Mouse (Mus musculus): Measurements from ENCODE around the gene Runx1. TPM values are rescaled to one million over a fixed set of nuclear protein-coding genes. Genes with fewer than 3 reads are reported as not detected.

Gene Runx1
- total RNA-seq, 2 experiments from 2014 or later = 2.0 to 2.1 TPM

GRCm38 (mm10) chr16:92715599-92716483 lies 110.1 kb downstream of the Runx1 start:
- DNase-seq (ENCODE audit: low spot score) = no peak
- intact Hi-C loops (cut with DNase I) = no loop called here

GRCm38 (mm10) chr16:92710161-92710560 lies 115.8 kb downstream of the Runx1 start:
- no peak for DNase-seq (ENCODE audit: low spot score)
- intact Hi-C loops (cut with DNase I) = no loop called here

GRCm38 (mm10) chr16:92708718-92709117 lies 117.2 kb downstream of the Runx1 start:
- DNase-seq (ENCODE audit: low spot score) = no peak
- intact Hi-C loops (cut with DNase I) = no loop called here

- no peak for DNase-seq (ENCODE audit: low spot score)
- intact Hi-C loops (cut with DNase I) = no loop called here
These were observed 118.2 kb downstream of the Runx1 start for GRCm38 (mm10) chr16:92707712-92708111.

GRCm38 (mm10) chr16:92707146-92707545 lies 118.8 kb downstream of the Runx1 start:
- DNase-seq (ENCODE audit: low spot score) = no peak
- intact Hi-C loops (cut with DNase I) = no loop called here

- DNase-seq (ENCODE audit: low spot score) = no peak
- intact Hi-C loops (cut with DNase I) = no loop called here
These were observed 120.1 kb downstream of the Runx1 start for GRCm38 (mm10) chr16:92705564-92706458.

GRCm38 (mm10) chr16:92703850-92704249 lies 122.1 kb downstream of the Runx1 start:
- intact Hi-C loops (cut with DNase I) = no loop called here
- no peak for DNase-seq (ENCODE audit: low spot score)

GRCm38 (mm10) chr16:92699531-92700397 lies 126.2 kb downstream of the Runx1 start:
- no peak for DNase-seq (ENCODE audit: low spot score)
- intact Hi-C loops (cut with DNase I) = loop anchor here (2.0 kb wide), 2 partner anchors 129 to 135 kb away; no protein-coding TSS in a partner anchor

GRCm38 (mm10) chr16:92698612-92698998 lies 127.3 kb downstream of the Runx1 start:
- DNase-seq (ENCODE audit: low spot score) = peak; percentile 70
- intact Hi-C loops (cut with DNase I) = loop anchor here (1.0 to 2.0 kb wide), 5 partner anchors 130 to 756 kb away; no protein-coding TSS in a partner anchor

- no peak for DNase-seq (ENCODE audit: low spot score)
- intact Hi-C loops (cut with DNase I) = loop anchor here (1.0 to 2.0 kb wide), 5 partner anchors 131 to 756 kb away; no protein-coding TSS in a partner anchor
These were observed 128.0 kb downstream of the Runx1 start for GRCm38 (mm10) chr16:92697737-92698611.

- DNase-seq (ENCODE audit: low spot score) = peak; percentile 73
- intact Hi-C loops (cut with DNase I) = no loop called here
These were observed 128.7 kb downstream of the Runx1 start for GRCm38 (mm10) chr16:92697227-92697736.

GRCm38 (mm10) chr16:92696411-92697015 lies 129.4 kb downstream of the Runx1 start:
- no peak for DNase-seq (ENCODE audit: low spot score)
- intact Hi-C loops (cut with DNase I) = no loop called here

- DNase-seq (ENCODE audit: low spot score) = no peak
- intact Hi-C loops (cut with DNase I) = no loop called here
These were observed 130.0 kb downstream of the Runx1 start for GRCm38 (mm10) chr16:92695981-92696380.

GRCm38 (mm10) chr16:92695200-92695921 lies 130.6 kb downstream of the Runx1 start:
- no peak for DNase-seq (ENCODE audit: low spot score)
- intact Hi-C loops (cut with DNase I) = no loop called here

- DNase-seq (ENCODE audit: low spot score) = no peak
- intact Hi-C loops (cut with DNase I) = no loop called here
These were observed 131.3 kb downstream of the Runx1 start for GRCm38 (mm10) chr16:92694496-92695106.

- intact Hi-C loops (cut with DNase I) = no loop called here
- DNase-seq (ENCODE audit: low spot score) = no peak
These were observed 135.2 kb downstream of the Runx1 start for GRCm38 (mm10) chr16:92690759-92691158.

GRCm38 (mm10) chr16:92688941-92689340 lies 137.0 kb downstream of the Runx1 start:
- intact Hi-C loops (cut with DNase I) = no loop called here
- no peak for DNase-seq (ENCODE audit: low spot score)
